Mouse (Mus musculus) kidney, embryonic 16.5 days (tissue): ENCODE data around the gene Gm5155. TPM values are rescaled to one million over a fixed set of nuclear protein-coding genes. Genes with fewer than 3 reads are reported as not detected.
"Not testable (repeated sequence)": the region's sequence is repeated elsewhere in the genome, so short reads cannot be mapped to it uniquely, and the experiment has no call there.

Source experiments
- ATAC-seq: fragments of 200-750 bp; cut with Nextera tagmentation; 2 replicates; pipeline ENCODE4 v1.8.0; 2017; ENCODE audit warnings: moderate TSS enrichment; ENCODE audit not compliant: low FRiP score, low TSS enrichment
- H3K27ac ChIP-seq: fragments of 300-500 bp; sonication (generic); 2 replicates; pipeline ENCODE4 v1.5.1; 2014; ENCODE audit warnings: low read length
- H3K27me3 ChIP-seq: fragments of 300-500 bp; sonication (generic); 2 replicates; pipeline ENCODE4 v1.6.1; 2014; ENCODE audit warnings: low read length, control low read depth, mixed read lengths; ENCODE audit not compliant: insufficient read depth
- H3K36me3 ChIP-seq: fragments of 300-500 bp; sonication (generic); 2 replicates; pipeline ENCODE4 v1.6.1; 2014; ENCODE audit warnings: low read length, control low read depth, mixed read lengths; ENCODE audit not compliant: insufficient read depth
- H3K4me1 ChIP-seq: fragments of 300-500 bp; sonication (generic); 2 replicates; pipeline ENCODE4 v1.6.1; 2014; ENCODE audit warnings: low read length, control low read depth, mixed read lengths; ENCODE audit not compliant: insufficient read depth
- H3K4me2 ChIP-seq: fragments of 300-500 bp; sonication (generic); replicated peaks from 2 replicates; pipeline ENCODE4 v1.6.1; 2014; ENCODE audit warnings: low read depth, low read length
- H3K4me3 ChIP-seq: fragments of 300-500 bp; sonication (generic); 2 replicates; pipeline ENCODE4 v1.5.1; 2014; ENCODE audit warnings: mild to moderate bottlenecking, low read length
- H3K9ac ChIP-seq: fragments of 300-500 bp; sonication (generic); replicated peaks from 2 replicates; pipeline ENCODE4 v1.6.1; 2014; ENCODE audit warnings: low read length
- H3K9me3 ChIP-seq: fragments of 300-500 bp; sonication (generic); 2 replicates; pipeline ENCODE4 v1.6.1; 2016; ENCODE audit warnings: low read length, control low read depth
- WGBS: fragments of 180-500 bp; shearing (Covaris S2); extraction: QIAGEN DNeasy Blood & Tissue Kit; methylation state at CpG from one replicate; pipeline ENCODE4 v1.1.7; 2014; 5-methylcytosine and 5-hydroxymethylcytosine counted together
- polyA plus RNA-seq: library from polyadenylated mRNA; unstranded; fragments of >200 nt; fragmentation: Nextera tagmentation; extraction: Ambion mirVana; gene quantifications from 2 replicates; pipeline ENCODE4 v1.2.1, GENCODE M21; 2015

Gm5155 gene
- polyA plus RNA-seq, result not detected in 2 replicates

- peaks cover 40% of the 10 kb centered on the region for H3K9me3 ChIP-seq
- no peak within 1 kb of the TSS for H3K4me3 ChIP-seq
- H3K36me3 ChIP-seq, result no peaks in the 10 kb centered on the region
- no peak for ATAC-seq
- H3K27ac ChIP-seq, result no peak within 1 kb of the TSS
- no peak within 1 kb of the TSS for H3K9ac ChIP-seq
- 83% methylated on average over 1 of the region's 1 CpGs for WGBS
- no peaks in the 10 kb centered on the region for H3K4me1 ChIP-seq
- H3K4me2 ChIP-seq, result no peak within 1 kb of the TSS
- no peaks in the 10 kb centered on the region for H3K27me3 ChIP-seq
Observed at GRCm38 (mm10) chr7:17871467-17871866, at the start of gene Gm5155. Gene Gm5155 (plus strand): TSS chr7:17871767.

DNA sequence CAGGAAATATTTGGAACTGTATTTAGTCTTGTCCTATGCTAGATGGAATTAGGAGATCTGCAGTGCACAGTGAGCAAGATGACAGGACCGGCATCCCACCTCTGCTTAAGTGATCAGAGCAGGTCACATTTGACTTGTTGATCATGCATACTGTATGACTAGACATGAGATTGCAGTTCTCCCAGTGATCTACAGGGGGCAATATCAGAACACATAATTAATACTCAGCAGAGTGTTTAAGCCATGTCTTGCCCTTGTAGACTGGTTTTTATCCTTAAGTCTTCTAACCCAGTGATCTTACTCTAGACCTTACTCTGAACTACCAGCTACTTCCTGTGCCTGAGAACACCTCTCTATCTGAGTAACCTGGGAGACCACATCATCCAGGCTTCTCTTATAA lies 791 bp upstream of the Gm5155 start:
- Histone ChIP-seq H3K36me3 (no peaks in the 10 kb centered on the region), H3K4me1 (no peaks in the 10 kb centered on the region), H3K9ac (no peak overlapping the region), H3K4me3 (no peak overlapping the region), H3K27ac (no peak overlapping the region), H3K4me2 (no peak overlapping the region), H3K9me3 (peaks cover 44% of the 10 kb centered on the region), H3K27me3 (no peaks in the 10 kb centered on the region)
- ATAC-seq, result no peak
- 89% methylated on average over 1 of the region's 1 CpGs for WGBS

- 85% methylated on average over 1 of the region's 1 CpGs for WGBS
- H3K27me3 ChIP-seq, H3K4me1 ChIP-seq, ATAC-seq, H3K4me2 ChIP-seq, H3K36me3 ChIP-seq, H3K9ac ChIP-seq, H3K27ac ChIP-seq, H3K4me3 ChIP-seq: not testable (repeated sequence)
- peaks cover 16% of the 10 kb centered on the region for H3K9me3 ChIP-seq
Observed at GRCm38 (mm10) chr7:17895341-17895740, 23.8 kb downstream of the Gm5155 start.

DNA sequence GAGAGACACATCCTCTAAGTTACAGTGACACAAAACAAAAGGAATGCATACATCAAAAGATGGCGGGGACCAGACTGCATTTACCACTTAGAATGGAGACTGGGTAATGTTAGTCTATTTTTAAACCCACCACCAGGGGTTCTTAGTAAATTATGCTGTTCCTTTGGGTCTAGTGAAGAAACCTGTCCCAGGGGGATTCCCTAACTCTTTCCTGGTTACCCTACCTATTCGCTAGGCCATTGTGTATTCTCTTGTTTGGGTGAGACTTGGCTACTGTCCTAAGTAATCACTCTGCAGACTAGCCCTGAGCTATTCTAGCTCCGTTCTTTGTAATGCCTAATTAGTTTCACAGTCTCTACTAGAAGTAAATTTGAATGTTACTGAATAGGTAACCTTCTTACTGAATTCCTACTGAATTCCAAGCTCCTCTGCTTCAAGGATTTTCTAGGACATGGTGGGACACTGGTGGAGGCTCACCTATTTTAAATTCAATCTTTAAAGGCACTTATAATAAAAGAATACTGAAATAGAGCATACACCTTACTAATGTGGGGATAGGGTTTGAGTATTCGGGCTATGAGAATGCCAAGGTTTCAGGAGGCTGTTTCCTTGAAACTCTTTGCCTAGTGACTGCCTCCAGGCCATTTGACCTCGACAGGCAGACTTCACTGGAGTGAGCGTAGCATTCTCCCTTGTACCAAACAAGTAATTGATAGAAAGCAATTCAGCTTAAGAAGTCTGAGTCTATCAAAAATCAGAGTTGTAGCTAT lies 31.8 kb downstream of the Gm5155 start:
- no peaks in the 10 kb centered on the region for H3K4me1 ChIP-seq
- no peak overlapping the region for H3K4me3 ChIP-seq
- no peaks in the 10 kb centered on the region for H3K27me3 ChIP-seq
- ATAC-seq, result no peak
- 72% methylated on average over 6 of the region's 6 CpGs for WGBS
- H3K9me3 ChIP-seq, result peaks cover 33% of the 10 kb centered on the region
- no peak overlapping the region for H3K4me2 ChIP-seq
- H3K9ac ChIP-seq, result no peak overlapping the region
- H3K27ac ChIP-seq, result no peak overlapping the region
- H3K36me3 ChIP-seq, result no peaks in the 10 kb centered on the region

Other genes with a start within 250 kb of the Gm5155 start
- gene Ceacam5, start 158.5 kb upstream of the Gm5155 start, polyA plus RNA-seq, result not detected in 2 replicates
- gene Ceacam14, start 59.1 kb upstream of the Gm5155 start, polyA plus RNA-seq, result not detected in 2 replicates
- gene Ceacam11, start 100.4 kb downstream of the Gm5155 start, polyA plus RNA-seq, result not detected in 2 replicates
- not detected in 2 replicates for gene Ceacam13, start 138.1 kb downstream of the Gm5155 start, polyA plus RNA-seq
- not detected in 2 replicates for gene Ceacam12, start 194.2 kb downstream of the Gm5155 start, polyA plus RNA-seq